Mouse (Mus musculus) thymus, postnatal 25 days (tissue): Measurements from ENCODE around the gene Kifap3.
"Not testable (repeated sequence)": the region's sequence is repeated elsewhere in the genome, so short reads cannot be mapped to it uniquely, and the experiment has no call there.

ENCODE experiments used
- DNase-seq: peaks from one replicate; pipeline ENCODE4 v3.0.0; 2022

The Kifap3 gene

GRCm38 (mm10) chr1:163779336-163780115 lies at the start of gene Kifap3:
Gene Kifap3, plus strand, starts transcription at chr1:163779583.
- peak; percentile 95 for DNase-seq

GRCm38 (mm10) chr1:163731166-163731565 lies 48.2 kb upstream of the Kifap3 start:
- DNase-seq, result not testable (repeated sequence)

- no peak for DNase-seq
These were observed 42.7 kb upstream of the Kifap3 start for GRCm38 (mm10) chr1:163736441-163737238.

- no peak for DNase-seq
These were observed 42.2 kb upstream of the Kifap3 start for GRCm38 (mm10) chr1:163737239-163737533.

- DNase-seq, result no peak
These were observed 27.9 kb upstream of the Kifap3 start for GRCm38 (mm10) chr1:163751360-163751992.

- no peak for DNase-seq
These were observed 21.7 kb upstream of the Kifap3 start for GRCm38 (mm10) chr1:163757462-163758207.

- not testable (repeated sequence) for DNase-seq
These were observed 4.2 kb downstream of the Kifap3 start for GRCm38 (mm10) chr1:163783577-163783976.

GRCm38 (mm10) chr1:163821365-163821764 lies 42.0 kb downstream of the Kifap3 start:
- DNase-seq, result no peak

GRCm38 (mm10) chr1:163829482-163829881 lies 50.1 kb downstream of the Kifap3 start:
- no peak for DNase-seq

GRCm38 (mm10) chr1:163834066-163834465 lies 54.7 kb downstream of the Kifap3 start:
- no peak for DNase-seq

GRCm38 (mm10) chr1:163835062-163835461 lies 55.7 kb downstream of the Kifap3 start:
- DNase-seq, result no peak

GRCm38 (mm10) chr1:163838482-163838881 lies 59.1 kb downstream of the Kifap3 start:
- not testable (repeated sequence) for DNase-seq

GRCm38 (mm10) chr1:163840555-163840954 lies 61.2 kb downstream of the Kifap3 start:
- no peak for DNase-seq

GRCm38 (mm10) chr1:163842238-163842637 lies 62.9 kb downstream of the Kifap3 start:
- DNase-seq, result no peak

- no peak for DNase-seq
These were observed 64.5 kb downstream of the Kifap3 start for GRCm38 (mm10) chr1:163843899-163844298.

GRCm38 (mm10) chr1:163852884-163853560 lies 73.6 kb downstream of the Kifap3 start:
- DNase-seq, result no peak

GRCm38 (mm10) chr1:163858420-163858819 lies 79.0 kb downstream of the Kifap3 start:
- DNase-seq, result no peak

- no peak for DNase-seq
These were observed 82.2 kb downstream of the Kifap3 start for GRCm38 (mm10) chr1:163861538-163861937.

- no peak for DNase-seq
These were observed 93.8 kb downstream of the Kifap3 start for GRCm38 (mm10) chr1:163873158-163873557.

GRCm38 (mm10) chr1:163889629-163890028 lies 110.2 kb downstream of the Kifap3 start:
- no peak for DNase-seq

GRCm38 (mm10) chr1:163893294-163893693 lies 113.9 kb downstream of the Kifap3 start:
- DNase-seq, result no peak

- DNase-seq, result no peak
These were observed 114.6 kb downstream of the Kifap3 start for GRCm38 (mm10) chr1:163893774-163894527.
